Mouse (Mus musculus): ENCODE measurements around the gene Strip2.

Gene Strip2

GRCm38 (mm10) chr6:30002628-30003027 lies 85.8 kb downstream of the Strip2 start:
- DNase-seq (ENCODE audit: low spot score in 2 of 2), result no peak

- no peak for DNase-seq (ENCODE audit: low spot score in 2 of 2)
Measured at GRCm38 (mm10) chr6:30005851-30006250, 89.0 kb downstream of the Strip2 start.

GRCm38 (mm10) chr6:30009204-30009603 lies 92.4 kb downstream of the Strip2 start:
- no peak for DNase-seq (ENCODE audit: low spot score in 2 of 2)
